Mouse (Mus musculus): ENCODE measurements at regions not wholly inside any gene's neighbourhood (a gene's known extent, or its start where the extent isn't known, plus 50 kb on each side); places are given as distances from the start of the nearest gene placed in this dataset.

GRCm38 (mm10) chr6:68219685-68220084 is 684.1 kb upstream of the Tacstd2 start:
- TF ChIP-seq POLR2A (IDR thresholded peaks at IDR 0.05; ENCODE audit: extremely low read depth, insufficient read depth, low read length) (no peak), CTCF (IDR thresholded peaks at IDR 0.05; ENCODE audit: low read depth, low read length) (no peak)
